Mouse (Mus musculus) liver, embryonic 14.5 days (tissue): Measurements from ENCODE around the gene Scd4. TPM values are rescaled to one million over a fixed set of nuclear protein-coding genes. Genes with fewer than 3 reads are reported as not detected.

ENCODE experiments used
- ATAC-seq: fragments of 200-750 bp; cut with Nextera tagmentation; 2 replicates; pipeline ENCODE4 v1.8.0; 2017; ENCODE audit warnings: moderate number of reproducible peaks, mild to moderate bottlenecking, moderate library complexity; ENCODE audit not compliant: insufficient read depth
- DNase-seq, 3 experiments: peaks; one replicate each; pipeline ENCODE4 v3.0.0-alpha.2; 2012 to 2013; ENCODE audit warnings: low read depth in 3 of 3, low spot score in 3 of 3
- H3K27ac ChIP-seq: fragments of 300-500 bp; sonication (generic); 2 replicates; pipeline ENCODE4 v1.5.1; 2014; ENCODE audit warnings: moderate library complexity, mild to moderate bottlenecking, control low read depth, inconsistent platforms
- H3K27me3 ChIP-seq: fragments of 300-500 bp; sonication (generic); 2 replicates; pipeline ENCODE4 v1.6.1; 2014; ENCODE audit warnings: mild to moderate bottlenecking, low read length, moderate library complexity; ENCODE audit not compliant: control insufficient read depth, insufficient read depth
- H3K36me3 ChIP-seq: fragments of 300-500 bp; sonication (generic); replicated peaks from 2 replicates; pipeline ENCODE4 v1.6.1; 2014; ENCODE audit warnings: low read depth; ENCODE audit not compliant: control insufficient read depth, insufficient read depth
- H3K4me1 ChIP-seq, 2 experiments: fragments of 200-500 bp in 1 of 2; fragments of 300-500 bp in 1 of 2; sonication (generic) in 1 of 2; replicated peaks; 2 replicates each; pipeline ENCODE4 v1.6.1; 2012 to 2014; ENCODE audit warnings: antibody characterized with exemption in 1 of 2, inconsistent platforms in 1 of 2, low read length in 1 of 2; ENCODE audit not compliant: control insufficient read depth in 2 of 2, insufficient read depth in 2 of 2
- H3K4me2 ChIP-seq: fragments of 300-500 bp; sonication (generic); 2 replicates; pipeline ENCODE4 v1.6.1; 2014; ENCODE audit warnings: low read depth, mild to moderate bottlenecking, control low read depth, moderate library complexity
- H3K4me3 ChIP-seq, 2 experiments: fragments of 200-500 bp in 1 of 2; fragments of 300-500 bp in 1 of 2; sonication (generic) in 1 of 2; 2 replicates each; pipeline ENCODE4 v1.5.1; 2012 to 2014; ENCODE audit warnings: low read depth in 2 of 2, low read length in 2 of 2, mild to moderate bottlenecking in 2 of 2, control low read depth in 1 of 2, inconsistent platforms in 1 of 2, moderate library complexity in 1 of 2; ENCODE audit not compliant: insufficient read depth in 1 of 2
- H3K9ac ChIP-seq: fragments of 300-500 bp; sonication (generic); replicated peaks from 2 replicates; pipeline ENCODE4 v1.6.1; 2014; ENCODE audit warnings: mild to moderate bottlenecking, control low read depth, moderate library complexity
- H3K9me3 ChIP-seq: fragments of 300-500 bp; sonication (generic); 2 replicates; pipeline ENCODE4 v1.6.1; 2016; ENCODE audit warnings: low read length, mixed read lengths; ENCODE audit not compliant: control insufficient read depth
- CTCF ChIP-seq: IDR thresholded peaks from 2 replicates; pipeline ENCODE4 v1.5.1; 2016; ENCODE audit warnings: antibody characterized with exemption, low read depth, control low read depth
- EP300 ChIP-seq: IDR thresholded peaks from 2 replicates; pipeline ENCODE4 v1.6.1; 2016; ENCODE audit warnings: antibody characterized with exemption, low read depth
- WGBS: fragments of 180-500 bp; shearing (Covaris S2); extraction: QIAGEN DNeasy Blood & Tissue Kit; methylation state at CpG from one replicate; pipeline ENCODE4 v1.1.7; 2014; ENCODE audit not compliant: insufficient replicate concordance; 5-methylcytosine and 5-hydroxymethylcytosine counted together
- polyA plus RNA-seq, 2 experiments: library from polyadenylated mRNA; depleted of rRNA in 1 of 2; stranded (reverse) in 1 of 2; unstranded in 1 of 2; fragments of >200 nt; fragmentation: Nextera tagmentation in 1 of 2; extraction: Ambion mirVana in 1 of 2; gene quantifications; 2 replicates each; pipeline versions ENCODE4 v1.2.1 to v1.2.3; 2012 to 2014

The Scd4 gene
- polyA plus RNA-seq (2012; rRNA removed), result 0.04 and 0.08 TPM in 2 replicates
- polyA plus RNA-seq (2014; fragmentation: Nextera tagmentation; extraction: Ambion mirVana), result 0.09 TPM in 1 of 2 replicates, not detected in the other

DNA sequence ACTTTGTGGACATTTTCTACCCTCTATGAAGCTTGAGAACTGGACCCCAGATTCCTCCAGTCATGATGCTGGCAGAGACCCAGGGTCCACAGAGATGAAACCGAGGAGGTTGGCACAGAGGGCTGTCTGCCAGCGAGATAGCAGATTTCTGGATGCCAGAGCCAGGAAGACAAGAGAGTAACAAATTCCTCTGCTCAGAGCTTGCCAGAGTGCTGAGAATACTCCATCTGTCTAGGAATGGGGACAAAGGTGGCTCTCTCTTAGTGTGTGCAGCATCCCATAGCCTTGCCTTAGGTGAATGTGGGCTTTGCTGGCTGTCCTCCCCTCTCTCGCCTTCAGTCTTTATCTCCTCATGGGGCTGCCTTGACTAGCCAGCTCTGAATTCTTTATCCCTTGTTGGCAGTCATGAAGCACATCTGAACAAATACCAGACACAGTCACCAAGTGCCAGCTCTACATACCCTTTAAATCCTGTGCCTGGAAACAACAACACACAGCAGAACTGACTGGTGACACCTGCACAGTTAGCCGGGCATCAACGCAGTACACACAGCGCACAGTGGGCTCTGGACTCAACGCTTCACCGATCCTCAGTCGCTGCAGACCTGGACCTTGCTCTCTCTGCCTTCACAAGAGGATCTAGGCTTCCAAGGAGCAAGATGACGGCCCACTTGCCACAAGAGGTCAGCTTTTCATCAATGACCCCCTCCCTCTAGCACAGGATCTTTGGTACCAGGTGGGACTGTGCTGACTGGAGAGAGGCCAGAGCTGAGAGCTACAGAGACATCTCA lies at the start of gene Scd4:
Gene Scd4, plus strand, starts transcription at position 260 of the 791 bp plus-strand sequence.
- TF ChIP-seq EP300, result no peak
- TF ChIP-seq CTCF, result no peak
- Histone ChIP-seq H3K36me3 (no peaks in the 10 kb centered on the region), H3K4me3 (no peak within 1 kb of the TSS), H3K27me3 (no peaks in the 10 kb centered on the region), H3K27ac (no peak within 1 kb of the TSS), H3K9ac (no peak within 1 kb of the TSS), H3K9me3 (no peaks in the 10 kb centered on the region), H3K4me2 (no peak within 1 kb of the TSS), H3K4me1 (no peaks in the 10 kb centered on the region)
- 70% methylated on average over 10 of the region's 10 CpGs for whole genome bisulfite sequencing
- DNase-seq (no peak), ATAC-seq (no peak)

- WGBS, result 29% methylated on average over 15 of the region's 15 CpGs
- Histone ChIP-seq H3K36me3 (no peaks in the 10 kb centered on the region), H3K9ac (peak overlapping the region; percentile 61), H3K27me3 (no peaks in the 10 kb centered on the region), H3K27ac (peak overlapping the region; percentile 70), H3K4me1 (peaks cover 55 to 62% of the 10 kb centered on the region in 2 experiments), H3K9me3 (no peaks in the 10 kb centered on the region), H3K4me2 (peak overlapping the region; percentile 94), H3K4me3 (peak overlapping the region; percentile 4 to 52)
- peak; percentile 3; the same call in 1 of the 2 replicates for ATAC-seq
- no peak for DNase-seq
- TF ChIP-seq CTCF (no peak), EP300 (no peak)
Measured at GRCm38 (mm10) chr19:44283157-44284024, 49.5 kb upstream of the Scd4 start.

DNA sequence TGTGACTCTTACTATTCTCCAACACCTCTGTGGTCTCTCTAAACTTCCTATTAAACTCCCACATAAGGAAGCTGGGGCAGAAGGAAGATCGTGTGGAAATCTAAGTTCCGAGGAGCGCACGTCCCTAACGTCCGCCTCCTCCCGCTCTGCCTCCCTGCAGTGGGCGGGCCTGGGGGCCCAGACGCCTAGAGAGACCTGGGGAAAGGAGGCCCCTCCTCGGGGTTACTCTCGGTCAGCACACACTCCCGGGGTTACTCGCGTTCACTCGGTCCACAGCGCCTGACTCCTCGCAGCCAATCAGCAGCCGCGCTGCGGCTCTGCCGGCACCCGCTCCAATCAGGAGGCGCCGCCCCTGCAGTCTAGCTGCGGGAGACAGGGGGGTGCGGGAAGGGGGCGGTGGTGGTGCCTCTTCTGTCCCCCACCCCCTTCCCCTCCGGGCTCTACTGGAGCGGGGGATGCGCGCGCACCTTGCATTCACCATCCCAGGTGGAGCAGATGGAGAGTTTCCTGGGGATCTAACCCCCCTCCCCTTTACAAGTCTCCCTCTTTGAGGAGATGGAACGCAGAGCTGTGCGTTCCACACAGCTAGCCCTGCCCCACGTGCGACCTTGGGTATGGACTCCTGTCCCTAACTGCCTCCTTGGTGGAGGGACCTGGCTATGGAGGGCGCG lies 48.7 kb upstream of the Scd4 start:
- H3K27me3 ChIP-seq, result no peaks in the 10 kb centered on the region
- peak overlapping the region; percentile 94 for H3K4me2 ChIP-seq
- DNase-seq, result peak; percentile 91 to 94 (median 92)
- TF ChIP-seq EP300 (peak; percentile 63), CTCF (0 out of 2 replicates have a peak, but pooled peaks have one; percentile 4)
- WGBS, result 0% methylated on average over 36 of the region's 38 CpGs
- H3K4me1 ChIP-seq, result peaks cover 55 to 63% of the 10 kb centered on the region in 2 experiments
- peak overlapping the region; percentile 52 to 67 for H3K4me3 ChIP-seq
- H3K9ac ChIP-seq, result peak overlapping the region; percentile 66
- H3K36me3 ChIP-seq, result no peaks in the 10 kb centered on the region
- peak; percentile 98 for ATAC-seq
- no peaks in the 10 kb centered on the region for H3K9me3 ChIP-seq
- peak overlapping the region; percentile 89 for H3K27ac ChIP-seq

DNA sequence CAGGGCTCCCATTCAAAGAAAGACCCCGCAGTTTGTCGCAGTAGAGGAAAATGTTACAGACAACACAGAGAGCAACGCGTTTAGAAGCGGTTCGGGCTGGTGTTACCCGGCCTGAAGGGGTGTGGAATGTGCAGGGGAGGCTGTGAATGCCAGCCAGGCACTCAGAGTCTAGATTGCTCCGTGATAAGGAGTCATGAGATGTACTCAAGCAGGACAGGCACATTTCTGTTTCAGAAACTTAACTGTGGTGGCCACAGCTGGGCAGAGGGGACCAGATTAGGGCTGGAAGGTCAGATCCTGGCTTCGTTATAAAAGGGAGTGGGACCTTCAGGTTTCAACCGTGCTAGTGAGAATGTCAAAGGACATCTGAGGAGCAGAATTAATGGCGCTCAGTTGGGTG lies 48.2 kb upstream of the Scd4 start:
- DNase-seq, result peak in 1 of 3 experiments; percentile 49
- TF ChIP-seq CTCF (no peak), EP300 (no peak)
- Histone ChIP-seq H3K27ac (peak overlapping the region; percentile 89), H3K27me3 (no peaks in the 10 kb centered on the region), H3K9ac (peak overlapping the region; percentile 66), H3K4me2 (peak overlapping the region; percentile 94), H3K4me1 (peaks cover 55 to 64% of the 10 kb centered on the region in 2 experiments), H3K36me3 (no peaks in the 10 kb centered on the region), H3K9me3 (no peaks in the 10 kb centered on the region), H3K4me3 (peak overlapping the region; percentile 52 to 67)
- peak; percentile 54 for ATAC-seq
- 3% methylated on average over 11 of the region's 11 CpGs for WGBS
